Mouse (Mus musculus): ENCODE data around the gene Rgs12.

GRCm38 (mm10) chr5:35060098-35060497, 110.9 kb downstream of the Rgs12 start:
- TF ChIP-seq GATA1 (IDR thresholded peaks at IDR 0.05; ENCODE audit: low read length), result no peak
- TF ChIP-seq TAL1 (IDR thresholded peaks at IDR 0.05; ENCODE audit: low read length), result no peak
